Mouse (Mus musculus) liver, embryonic 14.5 days (tissue): ENCODE data around the gene Rad23a.

Experiments used
- CTCF ChIP-seq: IDR thresholded peaks from 2 replicates; pipeline ENCODE4 v1.5.1; 2016; ENCODE audit warnings: antibody characterized with exemption, low read depth, control low read depth
- EP300 ChIP-seq: IDR thresholded peaks from 2 replicates; pipeline ENCODE4 v1.6.1; 2016; ENCODE audit warnings: antibody characterized with exemption, low read depth

DNA sequence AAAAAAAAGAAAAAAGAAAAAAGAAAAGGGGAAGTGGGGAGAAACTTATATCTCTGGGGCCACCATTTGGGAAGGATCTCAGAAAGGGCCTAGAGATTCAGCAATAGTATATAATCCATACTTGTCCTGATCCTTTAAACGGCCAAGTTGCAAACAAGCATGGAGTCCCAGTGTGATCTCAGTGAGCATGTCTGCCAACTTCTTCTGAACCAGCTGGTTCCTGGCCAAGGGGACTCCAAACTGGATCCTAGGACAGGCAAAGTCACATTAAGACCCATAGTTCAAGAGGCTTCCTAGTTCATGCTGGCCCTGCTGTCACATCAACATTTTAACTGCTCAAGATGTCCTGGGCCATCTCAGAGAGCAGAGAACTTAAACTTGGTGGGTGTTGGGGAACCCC lies 48.7 kb upstream of the Rad23a start:
- TF ChIP-seq CTCF, result no peak
- TF ChIP-seq EP300, result no peak
